Mouse (Mus musculus) kidney, embryonic 14.5 days (tissue): ENCODE results near the gene Usp33. TPM values are rescaled to one million over a fixed set of nuclear protein-coding genes. Genes with fewer than 3 reads are reported as not detected.
"Not testable (repeated sequence)": the region's sequence is repeated elsewhere in the genome, so short reads cannot be mapped to it uniquely, and the experiment has no call there.

Experiments used
- ATAC-seq: fragments of 200-750 bp; cut with Nextera tagmentation; 2 replicates; pipeline ENCODE4 v1.8.0; 2017; ENCODE audit warnings: moderate number of reproducible peaks, mild to moderate bottlenecking, moderate TSS enrichment, moderate library complexity; ENCODE audit not compliant: low FRiP score, low TSS enrichment
- H3K27ac ChIP-seq: fragments of 300-500 bp; sonication (generic); 2 replicates; pipeline ENCODE4 v1.5.1; 2014; ENCODE audit warnings: low read depth, mild to moderate bottlenecking, low read length, moderate library complexity, mixed read lengths
- H3K27me3 ChIP-seq: fragments of 300-500 bp; sonication (generic); 2 replicates; pipeline ENCODE4 v1.6.1; 2014; ENCODE audit warnings: mild to moderate bottlenecking, low read length; ENCODE audit not compliant: control insufficient read depth, insufficient read depth
- H3K36me3 ChIP-seq: fragments of 300-500 bp; sonication (generic); 2 replicates; pipeline ENCODE4 v1.6.1; 2014; ENCODE audit warnings: low read length, mixed read lengths; ENCODE audit not compliant: control insufficient read depth, insufficient read depth
- H3K4me1 ChIP-seq: fragments of 300-500 bp; sonication (generic); 2 replicates; pipeline ENCODE4 v1.6.1; 2014; ENCODE audit warnings: low read length, mixed read lengths; ENCODE audit not compliant: control insufficient read depth, insufficient read depth
- H3K4me2 ChIP-seq: fragments of 300-500 bp; sonication (generic); replicated peaks from 2 replicates; pipeline ENCODE4 v1.6.1; 2014; ENCODE audit warnings: low read depth, mild to moderate bottlenecking, low read length
- H3K4me3 ChIP-seq: fragments of 300-500 bp; sonication (generic); 2 replicates; pipeline ENCODE4 v1.5.1; 2014; ENCODE audit warnings: mild to moderate bottlenecking, low read length
- H3K9ac ChIP-seq: fragments of 300-500 bp; sonication (generic); 2 replicates; pipeline ENCODE4 v1.6.1; 2014; ENCODE audit warnings: low read depth, mild to moderate bottlenecking, low read length, moderate library complexity
- H3K9me3 ChIP-seq: fragments of 300-500 bp; sonication (generic); 2 replicates; pipeline ENCODE4 v1.6.1; 2016; ENCODE audit warnings: low read length; ENCODE audit not compliant: control insufficient read depth
- WGBS: fragments of 180-500 bp; shearing (Covaris S2); extraction: QIAGEN DNeasy Blood & Tissue Kit; methylation state at CpG from one replicate; pipeline ENCODE4 v1.1.7; 2014; 5-methylcytosine and 5-hydroxymethylcytosine counted together
- polyA plus RNA-seq: library from polyadenylated mRNA; unstranded; fragments of >200 nt; fragmentation: Nextera tagmentation; extraction: Ambion mirVana; gene quantifications from 2 replicates; pipeline ENCODE4 v1.2.1, GENCODE M21; 2014

Gene Usp33
- polyA plus RNA-seq, 1 experiment from 2014 or later = 44.4 TPM

- not testable (repeated sequence) for ATAC-seq, H3K4me2 ChIP-seq, H3K4me1 ChIP-seq, H3K9ac ChIP-seq, H3K4me3 ChIP-seq, H3K9me3 ChIP-seq, H3K36me3 ChIP-seq, H3K27ac ChIP-seq, H3K27me3 ChIP-seq
- 83% methylated on average over 14 of the region's 14 CpGs for WGBS
Observed at GRCm38 (mm10) chr3:152314666-152315065, 31.6 kb upstream of the Usp33 start.

GRCm38 (mm10) chr3:152315613-152316012, 30.7 kb upstream of the Usp33 start:
- WGBS = 10% methylated on average over 7 of the region's 7 CpGs
- Histone ChIP-seq H3K9ac (no peak overlapping the region), H3K36me3 (peaks cover 1% of the 10 kb centered on the region; the same call in 1 of the 2 replicates), H3K9me3 (no peaks in the 10 kb centered on the region), H3K27me3 (no peaks in the 10 kb centered on the region), H3K4me3 (no peak overlapping the region), H3K4me2 (no peak overlapping the region), H3K27ac (no peak overlapping the region), H3K4me1 (no peaks in the 10 kb centered on the region)
- peak; percentile 96 for ATAC-seq

GRCm38 (mm10) chr3:152316447-152317173, 29.7 kb upstream of the Usp33 start:
- not testable (repeated sequence) for H3K9ac ChIP-seq, H3K9me3 ChIP-seq, H3K27me3 ChIP-seq, H3K4me1 ChIP-seq, H3K4me2 ChIP-seq, H3K4me3 ChIP-seq, ATAC-seq, H3K36me3 ChIP-seq, H3K27ac ChIP-seq
- WGBS = 86% methylated on average over 9 of the region's 9 CpGs

GRCm38 (mm10) chr3:152320972-152321645, 25.2 kb upstream of the Usp33 start:
- Histone ChIP-seq H3K9ac (no peak overlapping the region), H3K27me3 (no peaks in the 10 kb centered on the region), H3K4me3 (no peak overlapping the region), H3K9me3 (no peaks in the 10 kb centered on the region), H3K4me2 (no peak overlapping the region), H3K36me3 (peaks cover 7% of the 10 kb centered on the region; the same call in 1 of the 2 replicates), H3K4me1 (no peaks in the 10 kb centered on the region), H3K27ac (no peak overlapping the region)
- WGBS = 95% methylated on average over 10 of the region's 10 CpGs
- ATAC-seq = no peak

- no peak overlapping the region for H3K27ac ChIP-seq
- no peak overlapping the region for H3K4me3 ChIP-seq
- H3K27me3 ChIP-seq = no peaks in the 10 kb centered on the region
- WGBS = 88% methylated on average over 8 of the region's 8 CpGs
- no peak overlapping the region for H3K4me2 ChIP-seq
- H3K9me3 ChIP-seq = no peaks in the 10 kb centered on the region
- no peaks in the 10 kb centered on the region for H3K4me1 ChIP-seq
- no peak overlapping the region for H3K9ac ChIP-seq
- peaks cover 7% of the 10 kb centered on the region; the same call in 1 of the 2 replicates for H3K36me3 ChIP-seq
- ATAC-seq = no peak
Observed at GRCm38 (mm10) chr3:152321765-152322547, 24.3 kb upstream of the Usp33 start.

- 0 out of 2 replicates have a peak, but pooled peaks have one; percentile 35 for ATAC-seq
- H3K27ac ChIP-seq = no peak overlapping the region
- WGBS = 78% methylated on average over 5 of the region's 6 CpGs
- no peaks in the 10 kb centered on the region for H3K9me3 ChIP-seq
- no peaks in the 10 kb centered on the region for H3K27me3 ChIP-seq
- no peak overlapping the region for H3K9ac ChIP-seq
- H3K4me1 ChIP-seq = no peaks in the 10 kb centered on the region
- no peak overlapping the region for H3K4me3 ChIP-seq
- H3K4me2 ChIP-seq = no peak overlapping the region; the same call in 1 of the 2 replicates
- H3K36me3 ChIP-seq = peaks cover 23% of the 10 kb centered on the region
Observed at GRCm38 (mm10) chr3:152332104-152332503, 14.2 kb upstream of the Usp33 start.

- no peak overlapping the region for H3K9ac ChIP-seq
- H3K27me3 ChIP-seq = no peaks in the 10 kb centered on the region
- H3K4me2 ChIP-seq = no peak overlapping the region; the same call in 1 of the 2 replicates
- peak overlapping the region; percentile 17; the same call in 1 of the 2 replicates for H3K27ac ChIP-seq
- WGBS = 50% methylated on average over 15 of the region's 15 CpGs
- H3K9me3 ChIP-seq = no peaks in the 10 kb centered on the region
- no peak overlapping the region for H3K4me3 ChIP-seq
- peaks cover 29% of the 10 kb centered on the region for H3K36me3 ChIP-seq
- ATAC-seq = peak; percentile 96
- no peaks in the 10 kb centered on the region for H3K4me1 ChIP-seq
Observed at GRCm38 (mm10) chr3:152332545-152333300, 13.6 kb upstream of the Usp33 start.

GRCm38 (mm10) chr3:152333641-152334040, 12.6 kb upstream of the Usp33 start:
- Histone ChIP-seq H3K4me2 (no peak overlapping the region), H3K27me3 (no peaks in the 10 kb centered on the region), H3K9ac (no peak overlapping the region), H3K4me1 (no peaks in the 10 kb centered on the region), H3K27ac (no peak overlapping the region), H3K36me3 (peaks cover 29% of the 10 kb centered on the region), H3K9me3 (no peaks in the 10 kb centered on the region), H3K4me3 (no peak overlapping the region)
- 90% methylated on average over 10 of the region's 10 CpGs for WGBS
- ATAC-seq = no peak
